Mouse (Mus musculus) urinary bladder, adult 18-20 months (tissue): ENCODE results near the gene Ucn2.
A peak's percentile ranks its signal among the peaks of the same experiment; 100 is the strongest.

Experiments used
- DNase-seq, 2 experiments: peaks; one replicate each; pipeline ENCODE4 v3.0.0; 2022; ENCODE audit warnings: low spot score in 2 of 2, mixed read lengths in 2 of 2

Ucn2 gene

DNA sequence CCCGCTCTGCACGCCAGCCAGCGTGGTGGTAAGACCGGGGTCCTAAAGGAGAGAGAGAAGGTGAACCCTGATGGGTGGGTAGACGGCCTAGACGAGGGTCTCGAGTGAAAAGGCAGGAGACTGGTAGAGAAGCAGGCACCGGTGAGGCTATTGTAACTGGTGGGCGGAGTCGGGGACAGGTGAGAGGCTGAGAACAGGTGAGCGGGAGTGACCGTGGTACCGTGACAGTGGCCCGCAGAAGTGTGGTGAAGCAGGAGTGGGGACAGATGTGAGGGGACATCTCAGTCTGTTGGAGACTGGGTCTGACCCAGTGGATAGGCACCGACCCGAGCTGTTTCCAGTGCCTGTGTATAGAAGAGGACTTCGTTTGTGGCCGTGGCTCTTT is 6.3 kb downstream of the Ucn2 start:
- no peak for DNase-seq

GRCm38 (mm10) chr9:108992620-108993361 is 7.0 kb downstream of the Ucn2 start:
- no peak for DNase-seq

GRCm38 (mm10) chr9:108996411-108996810 is 10.6 kb downstream of the Ucn2 start:
- DNase-seq: no peak

DNA sequence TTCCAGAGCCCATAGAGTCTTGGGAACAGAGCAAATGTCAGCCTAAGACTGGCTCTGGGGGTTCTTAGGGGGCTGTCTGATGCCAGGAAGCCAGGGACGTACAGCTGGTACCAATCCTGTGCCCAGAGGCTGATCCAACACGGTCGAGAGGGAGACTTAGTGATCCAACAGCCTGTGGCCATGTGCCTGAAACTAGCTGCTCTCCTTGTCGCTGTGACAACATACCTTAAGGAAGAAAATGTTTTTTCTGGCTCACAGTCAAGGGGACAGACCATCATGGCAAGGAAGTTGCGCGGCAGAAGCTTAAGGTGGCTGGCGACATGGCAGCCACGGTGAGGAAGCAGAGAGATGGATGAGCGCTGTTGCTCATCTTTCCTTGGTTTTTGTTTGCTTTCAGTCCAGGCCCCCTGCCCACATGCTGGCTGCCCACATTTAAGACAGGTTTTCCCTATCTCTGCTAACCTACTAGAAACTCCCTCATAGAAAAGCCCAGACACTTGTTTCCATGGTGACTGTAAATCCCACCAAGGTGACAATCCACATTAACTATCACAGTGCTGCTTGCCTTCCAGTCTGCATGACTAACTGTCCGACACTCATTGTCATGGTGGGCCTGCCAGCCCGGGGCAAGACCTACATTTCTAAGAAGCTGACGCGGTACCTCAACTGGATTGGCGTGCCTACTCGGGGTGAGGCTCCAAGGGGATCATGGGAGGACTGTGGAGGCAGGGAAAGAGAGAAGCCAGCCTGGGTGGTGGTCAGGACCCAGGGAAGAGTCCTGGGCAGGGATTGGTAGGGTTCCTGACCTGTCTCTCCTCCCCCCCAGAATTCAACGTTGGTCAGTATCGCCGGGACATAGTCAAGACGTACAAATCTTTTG is 12.7 kb downstream of the Ucn2 start:
- no peak for DNase-seq

- DNase-seq: no peak
These were observed 13.3 kb downstream of the Ucn2 start for GRCm38 (mm10) chr9:108999167-108999526.

GRCm38 (mm10) chr9:109000726-109001125 is 14.9 kb downstream of the Ucn2 start:
- DNase-seq: peak in 1 of 2 experiments; percentile 46

DNA sequence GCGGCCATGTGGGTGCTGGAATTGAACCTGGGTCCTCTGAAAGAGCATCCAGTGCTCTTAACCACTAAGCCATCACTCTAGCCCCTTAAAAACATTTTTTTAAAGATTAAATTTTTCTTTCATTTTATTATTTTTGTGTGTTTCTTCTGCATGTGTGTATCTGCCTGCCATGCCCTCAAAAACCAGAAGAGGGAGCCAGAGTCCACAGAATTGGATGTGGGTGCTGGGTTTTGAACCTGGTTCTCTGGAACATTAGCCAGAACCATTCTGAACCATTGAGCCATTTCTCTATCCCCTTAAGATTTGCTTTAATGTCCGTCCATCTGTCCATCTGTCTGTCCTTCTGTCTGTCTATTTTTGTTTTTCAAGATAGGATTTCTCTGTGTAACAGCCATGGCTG is 17.4 kb downstream of the Ucn2 start:
- DNase-seq: no peak

DNA sequence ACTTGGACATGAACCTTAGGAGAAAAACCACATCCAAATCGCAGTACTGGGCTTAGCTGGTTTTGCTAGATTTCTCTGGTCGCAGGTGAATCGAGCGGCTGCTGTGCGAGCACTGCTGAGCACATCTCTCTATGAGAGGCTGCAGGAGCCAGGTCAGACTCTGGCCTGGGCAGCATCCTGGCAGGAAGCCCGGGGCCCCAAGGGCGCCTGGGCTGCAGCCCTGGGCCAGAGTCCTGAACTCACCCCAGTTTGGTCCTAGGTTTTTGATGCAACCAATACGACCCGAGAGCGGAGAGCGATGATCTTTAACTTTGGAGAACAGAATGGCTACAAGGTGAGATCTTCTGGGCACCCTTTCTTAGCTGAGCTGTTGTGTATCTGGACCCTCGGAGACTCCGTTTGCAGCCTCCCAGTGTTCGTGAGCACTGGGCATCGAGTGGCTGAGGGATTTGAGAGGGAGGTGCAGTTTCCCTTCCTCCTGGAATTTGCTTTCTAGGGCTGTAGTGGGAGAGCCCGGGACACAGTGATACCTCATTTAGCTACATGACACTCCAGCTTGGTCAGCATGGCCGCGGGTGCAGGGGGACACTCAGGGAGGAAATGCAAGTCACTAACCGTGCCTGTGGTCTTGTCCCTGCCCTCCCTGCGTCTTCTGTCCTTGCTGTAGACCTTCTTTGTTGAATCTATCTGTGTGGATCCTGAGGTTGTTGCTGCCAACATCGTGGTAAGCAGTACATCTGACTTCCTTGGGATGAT is 21.4 kb downstream of the Ucn2 start:
- DNase-seq: no peak

DNA sequence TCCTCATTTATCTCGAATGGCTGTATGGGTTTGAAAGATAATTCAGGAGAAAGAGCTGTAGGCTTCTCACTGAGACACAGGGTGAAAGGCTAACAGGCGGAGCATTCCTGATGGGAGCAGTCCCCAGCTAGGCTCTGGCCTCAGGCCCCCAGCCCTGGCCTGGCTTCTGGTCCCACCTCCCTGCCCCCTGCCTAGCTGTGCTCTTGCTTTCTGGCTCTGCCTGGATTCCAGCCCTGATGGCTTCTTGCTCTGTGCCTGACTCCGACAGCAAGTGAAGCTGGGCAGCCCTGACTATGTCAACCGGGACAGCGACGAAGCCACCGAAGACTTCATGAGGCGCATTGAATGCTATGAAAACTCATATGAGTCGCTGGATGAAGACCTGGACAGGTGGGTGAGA is 22.3 kb downstream of the Ucn2 start:
- DNase-seq: no peak

GRCm38 (mm10) chr9:109008994-109009635 is 23.3 kb downstream of the Ucn2 start:
- no peak for DNase-seq

DNA sequence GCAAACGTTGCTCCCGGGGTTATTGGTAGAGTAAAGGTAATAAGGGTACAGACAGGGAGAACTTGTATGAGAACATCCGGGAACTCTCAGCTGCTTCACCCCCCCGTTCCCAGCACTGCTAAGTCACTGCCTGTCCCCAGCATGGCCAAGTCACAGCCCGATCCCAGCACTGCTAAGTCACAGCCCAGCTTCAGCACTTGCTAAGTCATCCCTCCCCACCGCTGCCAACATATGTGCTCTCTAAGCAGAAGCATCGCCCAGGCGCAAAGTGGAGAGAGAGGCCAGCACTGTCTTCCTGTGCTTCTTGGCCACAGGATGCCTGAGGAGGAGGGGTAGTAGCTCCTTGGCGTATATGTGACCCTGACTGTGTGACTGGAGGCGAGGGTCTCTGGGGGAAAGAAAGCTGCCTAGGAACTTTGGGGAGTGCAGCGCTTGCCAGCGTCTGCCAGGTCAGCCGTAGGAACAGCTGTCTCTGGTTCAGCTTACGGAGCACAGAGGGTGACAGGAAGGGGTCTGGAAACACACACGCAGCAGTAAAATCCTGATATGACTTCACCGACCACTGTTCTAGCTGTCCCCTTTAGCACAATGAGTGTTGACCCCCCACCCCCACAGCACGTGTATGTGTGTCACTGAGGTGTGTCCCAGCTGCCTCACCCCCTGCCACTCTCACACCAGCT is 24.0 kb downstream of the Ucn2 start:
- peak in 1 of 2 experiments; percentile 54 for DNase-seq

GRCm38 (mm10) chr9:109010316-109010690 is 24.5 kb downstream of the Ucn2 start:
- DNase-seq: no peak

GRCm38 (mm10) chr9:109015397-109015796 is 29.6 kb downstream of the Ucn2 start:
- DNase-seq: no peak

DNA sequence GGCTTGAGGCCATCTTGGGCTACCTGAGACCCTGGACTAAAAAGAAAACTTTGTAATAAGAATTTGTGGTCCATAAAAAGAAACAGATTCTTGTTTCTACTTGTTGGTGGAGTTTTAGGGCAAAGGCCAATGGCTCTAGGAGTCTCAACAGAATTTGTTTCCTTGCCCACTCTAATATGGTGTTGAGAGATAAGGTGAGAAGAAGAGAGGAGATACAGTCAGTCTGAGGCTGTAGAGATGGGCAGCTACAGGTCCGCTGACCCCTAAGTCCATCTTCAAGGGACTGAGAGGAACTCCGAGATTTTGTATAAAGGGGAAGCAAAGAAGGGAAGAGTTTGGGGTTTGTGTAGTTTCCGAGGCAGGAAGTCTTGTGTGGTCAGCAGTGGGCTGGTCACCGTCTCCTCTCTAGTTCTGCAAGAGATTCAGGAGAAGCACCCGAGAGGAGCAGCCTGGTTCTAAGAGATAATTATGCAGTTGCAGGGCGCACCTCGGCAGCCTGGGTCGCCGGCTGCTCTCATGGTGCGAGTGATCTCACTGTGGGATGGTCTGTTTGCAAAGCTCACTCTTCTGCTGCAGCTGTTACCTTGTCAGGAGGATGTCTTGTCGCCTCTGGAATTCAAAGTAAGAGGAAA is 31.3 kb downstream of the Ucn2 start:
- DNase-seq: no peak

- no peak for DNase-seq
These were observed 35.6 kb downstream of the Ucn2 start for GRCm38 (mm10) chr9:109021428-109021827.

DNA sequence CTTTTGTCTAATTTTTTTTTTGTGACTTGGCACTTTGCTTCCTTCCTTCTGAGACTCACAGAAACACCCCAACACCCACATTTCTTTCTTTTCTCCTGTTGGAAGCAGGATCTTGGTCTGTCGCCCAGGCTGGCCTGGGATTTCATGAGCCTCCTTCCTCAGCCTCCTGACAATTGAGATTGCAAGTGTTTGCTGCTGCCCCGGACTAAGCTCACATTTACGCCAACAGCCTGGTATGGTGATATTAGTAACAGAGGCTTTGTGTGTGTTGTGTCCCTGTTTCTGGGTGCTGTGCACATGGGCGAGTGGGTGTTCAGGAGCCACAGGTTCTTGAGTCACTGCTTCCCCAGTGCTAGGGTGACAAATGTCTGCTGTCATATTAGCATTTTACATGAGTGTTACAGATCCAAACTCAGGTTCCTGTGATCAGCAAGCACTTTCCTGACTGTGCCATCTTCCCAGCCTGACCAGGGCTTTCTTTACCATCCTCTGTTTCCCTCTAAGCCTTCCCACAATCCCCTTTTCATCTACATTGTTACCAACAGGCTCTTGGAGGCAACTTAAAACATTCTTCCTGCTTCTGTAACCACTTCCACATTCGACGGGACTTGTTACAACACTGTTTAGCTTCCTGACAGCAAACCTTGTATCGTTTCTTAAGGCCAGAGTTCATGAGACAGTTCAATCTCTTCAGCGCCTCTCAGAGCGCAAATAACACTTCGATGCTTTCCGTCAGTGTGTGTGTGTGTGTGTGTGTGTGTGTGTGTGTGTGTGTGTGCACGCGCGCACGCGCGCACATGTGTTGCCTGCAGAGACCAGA is 37.3 kb downstream of the Ucn2 start:
- no peak for DNase-seq

DNA sequence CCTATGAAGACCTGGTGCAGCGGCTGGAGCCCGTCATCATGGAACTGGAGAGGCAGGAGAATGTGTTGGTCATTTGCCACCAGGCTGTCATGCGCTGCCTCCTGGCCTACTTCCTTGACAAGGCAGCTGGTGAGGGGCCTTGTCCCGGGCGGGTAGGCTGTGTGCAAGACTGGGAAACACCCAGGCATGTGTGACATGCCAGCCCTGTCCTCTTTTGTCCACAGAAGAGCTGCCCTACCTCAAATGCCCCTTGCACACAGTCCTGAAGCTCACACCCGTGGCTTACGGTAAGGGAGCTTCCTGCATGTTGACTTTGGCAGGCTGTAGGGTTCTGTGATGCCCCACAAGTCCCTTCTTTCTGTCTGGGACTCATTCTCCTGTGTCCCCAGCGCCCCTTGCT is 41.7 kb downstream of the Ucn2 start:
- no peak for DNase-seq

DNA sequence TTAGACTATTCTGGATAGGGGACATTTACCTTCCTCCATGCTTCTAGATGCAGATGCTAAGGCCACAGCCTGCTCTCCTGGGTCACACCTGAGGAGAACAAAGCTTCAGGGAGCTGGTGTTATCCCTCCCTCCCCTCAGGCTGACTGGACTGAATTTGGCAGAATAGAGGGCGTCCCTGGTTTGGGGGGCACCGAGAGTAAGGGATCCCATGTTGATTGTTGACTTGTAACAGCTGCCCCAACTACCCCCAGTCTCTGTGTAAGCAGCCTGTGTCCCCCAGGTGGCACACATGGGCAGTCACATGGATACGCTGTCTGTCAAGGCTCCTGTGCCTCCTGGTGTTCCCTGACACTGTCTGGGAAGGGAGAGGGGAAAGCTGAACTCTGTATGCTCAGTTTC is 42.6 kb downstream of the Ucn2 start:
- DNase-seq: no peak

- DNase-seq: no peak
These were observed 43.1 kb downstream of the Ucn2 start for GRCm38 (mm10) chr9:109028919-109029318.

DNA sequence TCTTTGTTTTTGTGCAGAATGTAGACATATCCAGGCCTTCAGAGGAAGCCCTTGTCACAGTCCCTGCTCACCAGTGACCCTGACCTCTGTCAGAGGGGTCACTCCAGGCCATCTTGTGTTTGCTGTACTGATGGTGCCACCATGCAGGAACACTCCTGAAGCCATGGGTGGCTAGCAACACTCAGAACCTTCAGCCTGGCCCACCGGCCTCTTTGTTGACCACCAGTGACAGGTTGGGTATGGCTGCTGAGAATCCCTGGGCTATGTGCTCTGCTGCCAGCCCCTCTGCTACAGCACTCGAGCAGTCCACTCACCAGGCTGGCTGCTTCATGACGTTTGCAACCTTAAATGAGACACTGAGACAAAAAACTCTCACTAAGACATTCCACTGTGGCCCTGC is 44.5 kb downstream of the Ucn2 start:
- no peak for DNase-seq
